Mouse (Mus musculus) c-Kit-negative CD71-positive TER-119-positive erythroid progenitor cells, embryonic 14.5 days (primary cell): Measurements from ENCODE around the gene Doc2a.
"Not testable (repeated sequence)": the region's sequence is repeated elsewhere in the genome, so short reads cannot be mapped to it uniquely, and the experiment has no call there.

Experiments
- DNase-seq: peaks from one replicate; pipeline ENCODE4 v3.0.0-alpha.2; 2013; ENCODE audit warnings: low read depth, low spot score

The Doc2a gene

DNA sequence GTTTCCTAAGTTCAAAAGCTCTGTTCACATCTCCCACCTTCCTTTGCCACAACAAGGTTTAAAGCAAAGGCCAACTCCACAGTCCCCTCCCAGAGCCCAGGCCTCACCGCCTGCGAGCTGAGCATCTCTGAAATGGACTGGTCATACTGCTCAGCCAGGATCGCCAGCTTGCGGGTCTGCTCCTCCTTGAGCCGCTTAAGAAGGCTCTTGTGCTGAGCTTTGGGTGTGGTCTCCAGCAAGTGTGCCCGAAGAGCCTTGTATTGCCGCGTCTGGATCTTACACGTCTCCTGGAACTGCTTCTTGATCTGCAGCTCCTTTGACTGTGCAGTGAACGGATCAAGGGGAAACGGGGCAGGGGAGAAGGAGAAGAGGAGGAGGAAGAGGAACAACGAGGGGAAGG is 20.8 kb downstream of the Doc2a start:
- no peak for DNase-seq

DNA sequence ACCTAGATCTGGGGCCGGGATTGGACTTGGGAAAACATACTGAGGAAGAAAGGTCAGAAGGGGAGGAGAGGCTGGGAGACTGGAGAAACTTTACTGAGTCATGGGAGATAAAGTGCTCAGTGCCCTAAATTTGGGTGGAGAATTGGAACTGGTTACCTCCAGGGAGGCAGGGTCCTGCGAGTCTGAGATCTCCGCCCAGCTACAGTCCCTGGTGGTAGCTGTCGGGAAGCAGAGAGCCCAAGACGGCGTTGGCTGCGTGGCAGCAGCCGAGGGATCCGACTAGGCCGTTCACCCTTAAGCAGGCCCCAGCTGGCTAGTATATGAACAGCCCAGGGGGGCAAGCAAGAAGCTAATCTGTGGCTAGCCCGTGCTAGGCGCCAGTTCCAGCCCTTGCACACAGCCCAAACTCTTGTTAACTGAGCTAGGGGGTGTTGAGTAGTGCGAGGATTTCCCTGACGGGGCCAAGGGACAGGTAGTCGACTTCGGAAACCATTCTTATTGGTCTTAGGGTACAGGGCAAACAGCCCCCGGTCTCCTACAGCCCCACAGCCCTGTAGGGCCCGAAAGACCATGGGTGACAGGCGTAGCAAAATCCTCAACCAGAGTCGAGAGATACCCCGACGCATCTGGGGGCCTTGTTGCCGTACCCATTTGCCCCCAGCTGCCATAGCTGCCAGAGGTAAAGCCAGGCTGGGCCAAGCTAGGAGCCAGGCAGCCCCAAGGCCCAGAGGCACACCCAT is 22.7 kb downstream of the Doc2a start:
- DNase-seq = no peak

DNA sequence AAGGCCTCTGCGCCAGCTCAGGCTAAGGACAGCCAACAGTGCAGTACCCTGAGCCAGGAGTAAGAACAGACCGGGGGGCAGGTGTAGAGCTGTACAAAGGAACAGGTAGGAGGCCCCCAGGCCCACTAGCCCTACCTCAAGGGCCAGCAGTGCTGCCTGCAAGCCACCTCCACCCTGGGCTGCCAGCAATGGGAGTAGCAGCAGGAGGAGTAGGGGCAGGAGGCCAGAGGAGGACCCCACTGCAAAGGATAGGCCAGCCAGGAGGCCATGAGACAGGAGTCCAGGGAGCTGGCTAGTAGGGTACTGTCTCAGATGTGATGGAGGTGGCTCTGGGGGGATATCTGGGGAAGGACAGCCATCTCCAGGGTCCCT is 23.3 kb downstream of the Doc2a start:
- no peak for DNase-seq

DNA sequence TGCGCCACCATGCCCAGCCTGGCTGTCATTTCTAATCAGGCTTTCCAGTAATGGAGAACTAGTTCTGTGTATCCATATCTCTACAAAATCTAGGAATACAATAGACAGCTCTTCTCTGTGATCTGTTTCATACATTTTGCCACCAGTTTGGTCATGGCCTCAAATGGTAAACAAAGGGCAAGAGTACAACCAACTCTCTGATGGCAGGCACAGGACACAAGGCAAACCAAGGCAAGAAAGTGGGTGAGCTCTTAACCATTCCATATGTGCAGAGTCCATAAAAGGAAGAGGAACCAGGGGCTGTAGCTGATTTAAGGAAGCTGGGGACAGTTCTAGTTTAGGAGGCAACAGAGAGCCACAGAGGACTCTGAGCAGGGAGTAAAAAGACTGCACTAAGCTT is 30.0 kb downstream of the Doc2a start:
- DNase-seq = no peak

DNA sequence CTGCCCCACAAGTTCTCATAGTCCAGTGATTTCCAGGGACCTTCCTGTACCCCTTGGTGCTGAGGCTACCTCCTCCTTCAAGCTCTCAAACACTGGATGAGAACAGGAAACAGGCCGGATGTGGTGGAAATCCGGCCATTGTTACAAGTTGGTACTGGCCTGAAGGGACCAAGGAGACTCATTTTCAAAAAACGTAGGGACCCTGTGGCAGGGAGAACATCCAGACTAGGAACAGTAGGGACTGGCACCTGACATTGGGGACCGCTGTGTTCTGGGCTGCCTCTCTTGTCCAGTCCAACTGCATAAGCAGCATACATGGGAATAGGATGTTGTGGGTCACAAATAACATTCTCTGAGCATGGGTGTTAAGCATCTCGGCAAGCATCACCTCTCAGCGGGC is 33.8 kb downstream of the Doc2a start:
- DNase-seq = no peak

DNA sequence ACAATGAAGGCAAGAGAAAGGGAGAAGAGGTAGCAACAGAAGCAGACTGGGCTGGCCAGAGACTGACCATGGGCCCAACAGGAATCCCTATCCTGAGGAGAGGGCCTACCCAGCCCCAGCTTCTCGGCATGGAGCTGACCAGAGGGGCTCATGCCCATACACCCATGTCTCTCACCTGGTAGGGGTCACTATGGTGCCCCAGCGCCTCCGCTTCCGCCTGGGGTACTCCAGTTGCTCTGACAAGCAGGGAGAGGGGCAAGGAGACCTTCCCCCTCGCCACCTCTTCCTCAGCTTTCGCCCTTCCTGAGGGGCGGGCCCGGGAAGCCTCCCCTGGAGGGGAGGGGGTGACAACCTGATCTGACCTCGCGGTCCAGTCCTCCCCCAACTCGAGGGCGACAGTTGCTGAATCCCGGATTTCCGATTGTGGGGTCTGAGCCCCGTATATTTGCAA is 36.5 kb downstream of the Doc2a start:
- DNase-seq = no peak

DNA sequence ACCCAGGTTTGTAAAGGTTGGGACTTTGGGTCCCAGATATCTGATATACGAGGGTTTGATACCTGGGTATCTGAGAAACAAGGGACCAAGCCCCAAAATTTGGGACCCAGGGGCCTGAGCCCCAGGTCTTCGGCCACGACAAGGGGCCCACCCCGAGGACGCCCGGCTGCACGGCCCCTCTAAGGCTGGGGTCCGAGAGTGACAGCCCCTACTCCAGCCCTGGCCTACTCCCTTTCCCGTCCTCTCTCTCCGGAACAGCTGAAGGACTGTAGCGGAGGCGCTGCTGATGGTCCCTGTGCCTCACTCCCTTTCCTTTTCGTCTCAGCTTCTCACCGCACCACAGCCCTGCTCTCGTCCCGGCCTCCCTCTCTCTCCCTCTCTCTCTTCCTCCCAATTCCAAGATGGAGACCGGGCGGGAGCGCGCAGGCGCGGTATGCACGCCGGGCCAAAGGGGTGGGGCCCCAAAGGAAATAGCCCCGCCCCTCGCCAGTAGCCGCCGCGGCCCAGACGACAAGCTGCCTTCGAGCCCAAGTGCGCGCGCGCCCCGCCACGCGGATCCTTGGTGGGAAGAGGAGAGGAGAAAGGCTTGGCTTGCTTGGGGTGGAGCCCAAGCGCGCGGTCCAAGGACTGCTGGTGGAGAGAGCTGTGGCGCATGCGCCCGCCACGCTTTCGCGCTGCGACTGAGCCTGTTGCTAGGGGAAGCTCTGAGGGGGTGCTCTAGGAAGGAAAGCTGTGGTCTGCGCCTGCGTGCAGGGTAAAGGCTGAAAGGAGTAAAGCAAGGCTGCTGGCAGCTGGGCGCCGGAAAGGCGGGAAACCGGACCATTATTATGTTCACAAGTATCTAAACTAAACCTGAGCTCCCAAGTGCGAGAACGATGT is 37.3 kb downstream of the Doc2a start, which contains the start of gene Taok2:
TSS of gene Taok2 (minus strand) at position 418 of the 879 bp plus-strand sequence.
- peak; percentile 93 for DNase-seq

DNA sequence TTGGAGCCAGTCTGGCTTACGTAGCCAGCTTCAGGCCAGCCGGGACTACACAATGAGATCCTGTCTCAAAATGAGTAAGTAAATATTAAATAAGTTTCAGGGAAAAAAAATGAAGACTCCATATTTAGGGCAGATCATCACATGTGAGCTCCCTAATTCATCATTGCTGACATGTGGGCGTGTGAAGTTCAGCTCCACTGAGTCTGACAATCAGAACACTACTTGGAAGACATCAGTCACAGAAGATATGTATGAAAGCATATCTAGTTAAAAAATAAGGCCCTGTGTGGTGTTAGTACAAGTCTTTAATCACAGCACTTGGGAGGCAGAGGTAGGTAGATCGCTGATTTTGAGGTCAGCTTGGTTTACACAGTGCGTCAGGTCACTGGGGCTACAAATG is 40.1 kb downstream of the Doc2a start:
- DNase-seq = no peak

DNA sequence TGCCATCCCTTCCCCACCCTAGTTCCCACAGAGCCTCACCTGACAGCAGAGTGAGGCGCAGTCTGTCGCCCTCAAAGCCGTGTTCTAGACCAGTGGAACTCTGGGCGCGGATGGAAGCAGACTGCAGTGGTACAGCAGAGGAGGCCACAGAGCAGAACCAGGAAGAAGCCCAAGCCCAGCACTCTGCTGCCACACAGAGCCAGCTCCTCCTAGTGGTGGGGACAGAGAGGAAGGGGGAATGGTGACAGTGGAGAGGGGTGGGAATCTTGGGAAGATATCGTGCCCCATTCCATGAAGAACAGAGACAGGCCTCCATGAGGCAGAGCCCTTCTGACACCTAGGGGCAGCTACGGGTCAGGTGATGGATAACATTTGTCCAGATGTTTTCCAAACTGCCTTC is 41.6 kb downstream of the Doc2a start:
- DNase-seq = no peak

DNA sequence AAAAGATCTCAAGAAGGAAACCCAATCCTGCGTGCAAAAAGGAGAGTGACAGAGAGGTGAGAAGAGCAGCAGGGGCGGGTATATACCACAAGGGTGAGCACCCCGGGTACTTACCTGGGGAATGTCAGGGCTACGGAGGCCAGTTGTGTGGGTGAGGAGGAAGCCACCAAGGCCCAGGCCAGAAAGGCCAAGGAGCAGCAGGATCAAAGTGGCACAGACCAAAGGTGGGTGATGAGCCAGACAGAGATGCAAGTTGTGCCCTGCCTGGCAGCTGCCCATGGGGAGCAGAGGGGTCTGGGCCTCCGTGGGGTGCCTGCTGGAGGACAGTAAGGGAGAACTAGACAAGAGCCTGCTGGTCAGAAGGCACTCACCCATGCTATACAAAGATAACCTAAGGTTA is 49.7 kb downstream of the Doc2a start:
- DNase-seq = no peak

DNA sequence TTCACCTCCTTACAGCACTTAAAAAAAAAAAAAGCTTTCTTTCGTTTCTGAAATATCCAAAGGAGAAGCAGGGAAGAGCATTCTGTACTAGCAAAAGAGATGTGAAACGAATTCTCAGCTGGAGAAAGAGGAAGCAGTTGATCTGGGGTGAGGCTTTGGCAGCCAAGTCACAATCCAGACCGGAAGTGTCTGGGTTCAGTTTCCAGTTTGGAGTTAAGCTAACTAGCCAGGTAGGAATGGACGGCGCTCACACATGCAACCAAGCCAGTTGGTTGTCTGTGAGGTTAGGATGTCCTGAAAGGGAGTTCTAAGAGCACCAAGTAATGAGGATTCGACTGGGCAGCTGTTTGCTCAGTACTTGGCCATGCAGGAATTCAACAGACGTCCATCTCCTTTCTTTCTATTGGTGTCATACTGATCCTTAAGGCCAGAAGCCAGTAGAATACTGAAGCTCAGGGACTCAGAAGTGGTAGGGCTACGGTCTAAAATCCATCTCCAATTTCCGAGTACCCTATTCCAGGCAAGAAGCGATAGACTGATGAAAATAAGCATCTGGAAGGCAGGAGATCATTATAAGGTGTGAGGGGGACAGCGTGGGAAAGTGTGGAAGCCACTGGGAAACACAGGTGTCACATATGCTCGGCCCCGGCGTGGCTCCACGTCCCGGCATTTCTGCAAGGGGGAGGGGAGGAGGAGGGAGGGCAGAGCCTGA is 50.3 kb downstream of the Doc2a start:
- DNase-seq = peak; percentile 30

DNA sequence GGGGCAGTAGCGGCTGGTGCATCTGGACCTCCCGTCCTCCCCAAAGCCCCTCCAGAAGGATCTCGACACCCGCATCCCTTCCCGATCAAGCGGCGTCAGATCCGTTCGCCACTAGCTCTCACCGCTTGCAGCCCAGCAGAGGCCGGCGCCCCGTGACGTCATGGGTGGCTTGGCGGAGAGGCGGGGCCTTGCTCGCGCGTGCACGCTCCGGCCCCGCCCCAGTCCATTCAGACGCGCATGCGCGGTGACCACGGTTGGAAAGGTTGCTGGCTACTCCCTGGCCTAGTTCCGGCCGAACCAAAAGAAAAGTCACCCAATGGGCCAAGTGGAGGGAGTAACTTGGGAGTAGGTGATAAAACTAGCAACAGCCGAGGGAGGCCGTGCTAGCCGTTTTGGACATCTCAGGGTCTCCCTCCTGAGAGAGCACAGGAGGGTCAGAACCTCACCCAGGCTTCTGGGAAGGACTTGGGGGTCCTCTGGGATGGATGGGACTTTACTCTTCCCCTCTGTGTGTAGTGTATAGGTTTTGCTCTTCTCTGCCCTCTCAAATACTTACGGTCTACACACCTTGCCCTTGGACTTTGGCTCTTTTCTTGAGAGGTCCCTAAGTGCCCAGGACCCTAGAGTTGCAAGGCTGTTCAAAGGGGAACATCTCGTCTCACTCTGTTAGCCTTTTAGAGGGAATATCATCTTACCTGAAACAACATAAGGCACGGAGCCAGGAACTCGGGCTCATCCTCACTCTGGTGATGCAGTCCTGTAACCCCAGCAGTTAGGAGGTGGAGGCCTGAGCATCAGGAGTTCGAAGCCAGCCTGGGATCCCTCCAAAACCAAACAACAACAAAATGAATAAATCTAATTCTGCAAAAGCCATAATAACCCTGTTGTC is 51.1 kb downstream of the Doc2a start:
- DNase-seq = peak; percentile 85

DNA sequence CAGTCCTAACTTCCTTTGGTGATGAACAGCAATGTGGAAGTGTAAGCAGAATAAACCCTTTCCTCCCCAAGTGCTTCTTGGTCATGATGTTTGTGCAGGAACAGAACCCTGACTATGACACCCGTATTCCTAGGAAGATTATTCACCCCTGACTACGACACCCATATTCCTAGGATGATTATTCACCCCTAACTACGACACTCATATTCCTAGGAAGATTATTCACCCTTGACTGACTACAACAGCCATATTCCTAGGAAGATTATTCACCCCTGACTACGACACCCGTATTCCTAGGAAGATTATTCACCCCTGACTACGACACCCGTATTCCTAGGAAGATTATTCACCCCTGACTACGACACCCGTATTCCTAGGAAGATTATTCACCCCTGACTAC is 52.6 kb downstream of the Doc2a start:
- DNase-seq = not testable (repeated sequence)
